Mouse (Mus musculus) midbrain, embryonic 10.5 days (tissue): ENCODE measurements around the gene Ociad1. TPM values are rescaled to one million over a fixed set of nuclear protein-coding genes. Genes with fewer than 3 reads are reported as not detected.
"Not testable (repeated sequence)": the region's sequence is repeated elsewhere in the genome, so short reads cannot be mapped to it uniquely, and the experiment has no call there.

Experiments
- DNase-seq: peaks from one replicate; pipeline ENCODE4 v3.0.0-alpha.2; 2017; ENCODE audit warnings: low spot score
- H3K27ac ChIP-seq: fragments of 300-500 bp; sonication (generic); replicated peaks from 2 replicates; pipeline ENCODE4 v1.5.1; 2016; ENCODE audit warnings: mild to moderate bottlenecking
- H3K27me3 ChIP-seq: fragments of 300-500 bp; sonication (generic); 2 replicates; pipeline ENCODE4 v1.6.1; 2016; ENCODE audit warnings: low read depth, mild to moderate bottlenecking; ENCODE audit not compliant: poor library complexity, severe bottlenecking
- H3K36me3 ChIP-seq: fragments of 300-500 bp; sonication (generic); 2 replicates; pipeline ENCODE4 v1.6.1; 2016; ENCODE audit warnings: mild to moderate bottlenecking, moderate library complexity
- H3K4me1 ChIP-seq: fragments of 300-500 bp; sonication (generic); 2 replicates; pipeline ENCODE4 v1.6.1; 2016
- H3K4me3 ChIP-seq: fragments of 300-500 bp; sonication (generic); 2 replicates; pipeline ENCODE4 v1.5.1; 2016; ENCODE audit warnings: mild to moderate bottlenecking, moderate library complexity
- H3K9me3 ChIP-seq: fragments of 300-500 bp; sonication (generic); replicated peaks from 2 replicates; pipeline ENCODE4 v1.6.1; 2016; ENCODE audit warnings: mild to moderate bottlenecking
- WGBS: fragments of 180-500 bp; shearing (Covaris S2); methylation state at CpG from one replicate; pipeline ENCODE4 v1.1.7; 2016; 5-methylcytosine and 5-hydroxymethylcytosine counted together
- polyA plus RNA-seq: library from polyadenylated mRNA; unstranded; fragments of >200 nt; fragmentation: Nextera tagmentation; extraction: Ambion mirVana; gene quantifications from 2 replicates; pipeline ENCODE4 v1.2.1, GENCODE M21; 2016

Gene Ociad1
- polyA plus RNA-seq, 1 experiment from 2014 or later = 164 TPM

DNA sequence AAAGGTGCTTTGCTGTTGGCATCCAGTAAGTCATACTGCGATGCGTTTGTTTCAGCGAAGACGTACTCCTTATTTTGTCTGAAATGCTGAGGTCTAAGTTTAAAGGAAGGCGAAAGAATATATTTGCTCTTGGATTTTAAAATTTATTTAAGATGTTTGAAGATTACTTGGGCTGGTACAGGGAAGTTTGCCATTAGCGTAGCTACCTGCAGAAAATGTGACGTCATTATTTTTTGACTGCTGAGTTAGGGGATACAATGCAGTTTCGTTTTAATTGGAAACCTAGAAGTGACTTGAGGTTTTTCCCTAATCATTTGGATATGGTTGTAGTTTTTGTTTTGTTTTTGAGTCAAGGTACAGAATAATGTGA, 859 bp downstream of the Ociad1 start:
- peaks cover 41% of the 10 kb centered on the region for H3K36me3 ChIP-seq
- no peaks in the 10 kb centered on the region for H3K9me3 ChIP-seq
- peak overlapping the region; percentile 97 for H3K27ac ChIP-seq
- WGBS = 21% methylated on average over 8 of the region's 8 CpGs
- H3K4me3 ChIP-seq = peak overlapping the region; percentile 94
- peaks cover 15% of the 10 kb centered on the region for H3K4me1 ChIP-seq
- no peak for DNase-seq
- H3K27me3 ChIP-seq = no peaks in the 10 kb centered on the region

DNA sequence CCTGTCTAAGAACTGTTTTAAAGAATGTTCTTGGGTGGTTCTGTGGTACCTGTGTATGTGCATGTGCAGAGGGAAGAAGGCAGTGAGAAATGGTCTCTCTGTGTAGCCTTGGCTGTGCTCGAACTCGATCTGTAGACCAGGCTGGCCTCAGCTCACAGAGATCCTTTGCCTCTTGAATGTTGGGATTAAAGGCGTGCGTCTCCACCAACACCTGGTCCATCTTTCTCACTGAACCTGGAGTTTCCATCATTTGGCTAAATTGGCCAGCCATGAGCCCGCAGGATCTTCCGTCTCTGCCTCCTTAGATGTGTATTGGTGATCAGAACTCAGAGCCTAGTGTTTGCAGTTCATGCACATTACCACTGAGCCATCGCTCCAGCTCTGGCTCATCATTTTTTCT, 2.4 kb downstream of the Ociad1 start:
- no peaks in the 10 kb centered on the region for H3K27me3 ChIP-seq
- H3K4me3 ChIP-seq = no peak overlapping the region
- H3K9me3 ChIP-seq = no peaks in the 10 kb centered on the region
- DNase-seq = no peak
- H3K4me1 ChIP-seq = peaks cover 15% of the 10 kb centered on the region
- H3K27ac ChIP-seq = no peak overlapping the region
- peaks cover 53% of the 10 kb centered on the region for H3K36me3 ChIP-seq
- WGBS = 97% methylated on average over 7 of the region's 7 CpGs

DNA sequence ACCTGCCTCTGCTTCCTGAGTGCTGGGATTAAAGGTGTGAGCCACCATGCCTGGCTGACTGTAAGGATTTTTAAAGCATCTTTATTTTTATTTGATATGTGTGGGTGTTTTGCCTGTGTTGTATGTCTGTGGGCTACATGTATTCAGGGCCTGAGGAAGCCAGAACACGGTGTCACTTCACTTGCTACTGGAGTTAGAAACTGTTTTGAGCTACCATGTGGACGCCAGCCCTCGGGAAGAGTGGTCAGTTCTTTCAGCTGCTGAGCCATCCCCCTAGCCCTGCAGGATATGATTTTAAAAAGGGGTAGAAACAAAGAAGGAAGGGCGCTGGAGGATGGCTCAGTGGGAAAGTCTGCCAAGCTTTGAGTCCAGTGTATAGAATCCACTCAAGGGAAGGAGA, 3.3 kb downstream of the Ociad1 start:
- H3K4me1 ChIP-seq = peaks cover 15% of the 10 kb centered on the region
- no peak overlapping the region for H3K27ac ChIP-seq
- no peaks in the 10 kb centered on the region for H3K27me3 ChIP-seq
- no peaks in the 10 kb centered on the region for H3K9me3 ChIP-seq
- DNase-seq = no peak
- 93% methylated on average over 4 of the region's 4 CpGs for WGBS
- H3K36me3 ChIP-seq = peaks cover 62% of the 10 kb centered on the region
- no peak overlapping the region for H3K4me3 ChIP-seq

DNA sequence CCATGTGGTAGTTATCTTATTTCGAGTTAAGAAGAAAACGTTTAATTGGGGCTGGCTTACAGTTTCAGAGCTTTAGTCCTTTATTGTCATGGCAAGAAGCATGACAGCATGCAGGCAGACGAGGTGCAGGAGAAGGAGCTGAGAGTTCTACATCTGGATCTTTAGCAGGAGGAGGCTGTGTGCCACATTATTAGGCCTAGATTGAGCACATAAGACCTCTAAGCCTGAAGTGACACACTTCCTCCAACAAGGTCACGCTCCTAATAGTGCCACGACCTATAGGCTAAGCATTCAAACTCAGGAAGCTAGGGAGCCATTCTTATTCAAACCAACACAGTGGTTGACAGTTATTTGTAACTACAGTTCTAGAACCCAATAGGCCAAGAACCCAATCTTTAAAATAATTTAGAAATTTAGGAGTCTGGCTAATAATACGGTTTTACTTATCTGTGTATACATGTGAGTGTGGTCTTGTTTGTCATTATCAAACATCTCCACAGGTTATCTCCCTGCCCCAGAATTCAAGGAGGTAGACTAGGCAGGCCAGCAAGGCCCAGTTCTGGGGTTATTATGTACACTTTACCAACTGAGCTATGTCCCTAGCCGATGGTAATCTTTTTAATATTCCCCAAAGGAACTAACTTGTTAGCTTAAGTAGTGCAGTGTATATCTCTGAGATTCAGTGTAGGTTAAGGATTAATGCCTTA, 9.2 kb downstream of the Ociad1 start:
- Histone ChIP-seq H3K4me1 (no peaks in the 10 kb centered on the region), H3K27ac (no peak overlapping the region), H3K9me3 (no peaks in the 10 kb centered on the region), H3K27me3 (no peaks in the 10 kb centered on the region), H3K36me3 (peaks cover 97% of the 10 kb centered on the region), H3K4me3 (no peak overlapping the region)
- DNase-seq = no peak
- 90% methylated on average over 7 of the region's 7 CpGs for WGBS

DNA sequence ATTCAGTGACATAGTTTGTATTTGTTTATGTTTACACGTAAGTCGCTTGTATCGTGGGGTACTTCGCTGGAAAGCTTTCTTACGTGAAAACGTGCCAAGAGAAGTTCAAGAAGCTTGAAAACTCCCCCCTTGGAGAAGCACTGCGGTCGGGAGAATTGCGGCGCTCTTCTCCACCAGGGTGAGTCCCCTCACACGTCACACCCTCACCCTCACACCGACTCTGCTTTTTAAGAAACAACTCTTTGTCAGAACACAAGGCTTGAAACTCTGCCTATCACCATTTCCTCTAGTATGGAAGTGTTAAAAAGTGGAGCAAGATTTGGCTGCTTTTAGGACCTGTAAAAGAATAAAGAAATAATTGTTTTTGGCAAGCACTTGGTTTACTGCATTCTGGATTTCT, 11.9 kb downstream of the Ociad1 start:
- Histone ChIP-seq H3K27ac (no peak overlapping the region), H3K4me3 (no peak overlapping the region), H3K4me1 (no peaks in the 10 kb centered on the region), H3K9me3 (no peaks in the 10 kb centered on the region), H3K36me3 (peaks cover 100% of the 10 kb centered on the region), H3K27me3 (no peaks in the 10 kb centered on the region)
- no peak for DNase-seq
- 90% methylated on average over 12 of the region's 12 CpGs for WGBS

DNA sequence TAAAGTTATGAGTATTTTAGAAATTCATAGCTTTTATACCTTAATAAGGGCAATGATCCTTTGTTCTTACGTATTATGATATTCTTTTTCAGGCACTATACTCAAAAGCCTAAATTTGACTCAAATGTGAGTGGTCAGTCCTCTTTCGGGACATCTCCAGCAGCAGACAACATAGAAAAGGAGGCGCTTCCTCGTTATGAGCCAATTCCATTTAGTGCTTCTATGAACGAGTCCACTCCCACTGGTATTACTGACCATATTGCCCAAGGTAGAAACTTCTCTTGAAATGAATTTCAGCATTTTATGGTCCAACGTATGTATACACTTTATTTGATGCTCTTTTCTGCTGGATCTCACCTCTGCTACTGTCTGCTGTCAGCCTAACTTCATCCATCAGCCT, 13.9 kb downstream of the Ociad1 start:
- DNase-seq = no peak
- no peaks in the 10 kb centered on the region for H3K4me1 ChIP-seq
- H3K27me3 ChIP-seq = no peaks in the 10 kb centered on the region
- H3K36me3 ChIP-seq = peaks cover 100% of the 10 kb centered on the region
- no peak overlapping the region for H3K27ac ChIP-seq
- 97% methylated on average over 6 of the region's 6 CpGs for WGBS
- H3K4me3 ChIP-seq = no peak overlapping the region
- H3K9me3 ChIP-seq = no peaks in the 10 kb centered on the region

DNA sequence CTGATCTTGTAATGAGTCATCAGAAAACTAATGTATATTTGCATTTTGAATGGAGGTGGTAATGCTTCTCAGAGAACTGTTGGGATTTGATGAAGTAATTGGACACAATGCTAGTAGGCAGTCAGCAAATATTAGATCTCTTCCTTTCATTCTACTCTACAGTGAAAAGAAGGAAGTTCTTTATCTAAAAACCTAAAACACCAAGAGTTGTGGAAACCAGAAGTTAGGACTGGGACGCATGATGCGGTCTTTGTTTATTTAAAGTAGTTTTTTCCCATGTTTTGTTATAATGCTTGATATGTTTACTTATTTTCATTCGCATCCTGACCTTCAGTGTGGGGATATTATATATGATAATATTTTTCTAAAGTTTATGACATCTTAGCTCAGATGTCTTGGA, 14.7 kb downstream of the Ociad1 start:
- H3K27me3 ChIP-seq = no peaks in the 10 kb centered on the region
- 99% methylated on average over 3 of the region's 3 CpGs for WGBS
- no peaks in the 10 kb centered on the region for H3K9me3 ChIP-seq
- no peak for DNase-seq
- no peak overlapping the region for H3K27ac ChIP-seq
- H3K4me3 ChIP-seq = no peak overlapping the region
- peaks cover 99% of the 10 kb centered on the region for H3K36me3 ChIP-seq
- H3K4me1 ChIP-seq = no peaks in the 10 kb centered on the region

DNA sequence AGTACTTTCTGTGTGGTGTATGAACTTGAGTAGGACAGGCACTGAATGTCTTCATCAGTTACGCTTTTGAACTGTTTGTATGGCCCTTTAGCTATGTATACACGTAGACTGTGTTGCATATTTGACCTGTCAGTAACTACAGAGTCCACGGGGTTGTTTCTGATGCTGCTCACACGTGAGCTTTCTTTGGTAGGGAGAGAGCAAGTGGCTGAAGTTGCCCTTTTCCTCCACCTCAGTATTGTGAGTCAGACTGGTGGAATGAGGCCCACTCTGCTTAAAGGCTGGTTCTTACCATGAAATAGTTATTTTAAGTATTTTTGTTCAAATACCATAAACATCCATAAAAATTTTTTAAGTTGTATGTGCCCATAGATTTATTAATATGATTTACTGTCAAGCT, 16.9 kb downstream of the Ociad1 start:
- Histone ChIP-seq H3K9me3 (no peaks in the 10 kb centered on the region), H3K4me1 (no peaks in the 10 kb centered on the region), H3K36me3 (peaks cover 98% of the 10 kb centered on the region), H3K4me3 (no peak overlapping the region), H3K27me3 (no peaks in the 10 kb centered on the region), H3K27ac (no peak overlapping the region)
- WGBS = 88% methylated on average over 4 of the region's 4 CpGs
- DNase-seq = no peak

DNA sequence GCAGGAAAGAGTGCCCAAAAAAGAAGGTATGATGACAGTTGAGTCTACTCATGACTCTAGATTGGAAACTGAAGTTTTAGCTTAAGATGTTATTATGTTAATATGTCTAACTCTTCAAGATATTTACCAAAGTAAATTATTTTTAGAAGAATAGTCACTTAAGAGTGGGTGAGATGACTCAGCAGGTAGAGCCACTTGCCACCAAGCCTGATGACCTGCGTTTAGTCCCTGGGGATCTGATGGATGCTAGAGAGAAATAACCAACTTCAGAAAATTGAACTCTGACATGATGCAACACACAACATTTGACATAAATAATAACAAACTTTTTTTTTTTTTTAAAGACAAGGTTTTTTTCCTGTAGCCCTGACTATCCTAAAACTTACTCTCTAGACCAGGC, 17.8 kb downstream of the Ociad1 start:
- no peak for DNase-seq
- Histone ChIP-seq H3K9me3 (no peaks in the 10 kb centered on the region), H3K36me3 (peaks cover 98% of the 10 kb centered on the region), H3K4me3 (no peak overlapping the region), H3K27me3 (no peaks in the 10 kb centered on the region), H3K4me1 (no peaks in the 10 kb centered on the region), H3K27ac (no peak overlapping the region)
- 96% methylated on average over 1 of the region's 1 CpGs for WGBS

DNA sequence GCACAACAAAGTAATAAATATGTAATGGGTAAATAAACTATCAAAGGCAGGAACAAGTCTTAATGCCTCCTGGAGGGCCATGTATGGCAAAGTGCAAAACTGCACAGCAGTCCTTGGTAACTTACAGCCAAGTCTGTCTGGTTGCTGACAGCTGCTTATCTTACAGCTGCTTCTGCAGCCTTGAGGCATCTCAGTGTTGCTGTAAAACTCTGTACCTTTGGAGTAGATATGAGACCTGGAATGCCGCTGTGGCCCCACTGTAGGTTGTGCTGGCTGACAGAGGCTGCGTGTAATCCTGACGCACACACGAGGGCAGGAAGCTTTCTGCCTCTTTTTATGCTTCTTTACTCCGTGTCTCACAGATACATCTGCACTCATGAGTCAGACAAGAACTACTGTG, 18.9 kb downstream of the Ociad1 start:
- peaks cover 98% of the 10 kb centered on the region for H3K36me3 ChIP-seq
- H3K4me3 ChIP-seq = no peak overlapping the region
- H3K27me3 ChIP-seq = no peaks in the 10 kb centered on the region
- no peak overlapping the region for H3K27ac ChIP-seq
- no peaks in the 10 kb centered on the region for H3K9me3 ChIP-seq
- DNase-seq = no peak
- no peaks in the 10 kb centered on the region for H3K4me1 ChIP-seq
- 94% methylated on average over 5 of the region's 5 CpGs for WGBS

DNA sequence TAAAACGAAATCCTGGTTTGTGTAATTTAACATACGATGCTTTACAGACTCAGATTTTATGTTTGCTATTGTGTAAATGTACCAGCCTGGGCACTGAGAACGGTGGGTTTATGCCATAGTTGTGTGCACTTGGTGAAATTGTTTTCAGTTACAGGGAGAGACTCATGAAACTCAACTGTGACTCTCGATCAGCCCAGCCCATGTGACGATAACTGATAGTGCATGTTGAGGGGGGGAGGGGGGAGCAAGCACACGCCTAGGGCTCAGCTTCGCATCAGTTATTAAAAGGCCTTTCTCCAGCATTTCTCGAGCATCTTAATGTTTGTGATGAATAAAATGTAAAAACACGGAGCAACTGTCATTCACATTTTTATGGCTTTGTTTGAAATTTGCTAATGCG, 21.0 kb downstream of the Ociad1 start:
- no peaks in the 10 kb centered on the region for H3K4me1 ChIP-seq
- H3K36me3 ChIP-seq = peaks cover 89% of the 10 kb centered on the region
- DNase-seq = no peak
- no peak overlapping the region for H3K27ac ChIP-seq
- no peak overlapping the region for H3K4me3 ChIP-seq
- WGBS = 94% methylated on average over 10 of the region's 10 CpGs
- no peaks in the 10 kb centered on the region for H3K9me3 ChIP-seq
- no peaks in the 10 kb centered on the region for H3K27me3 ChIP-seq

DNA sequence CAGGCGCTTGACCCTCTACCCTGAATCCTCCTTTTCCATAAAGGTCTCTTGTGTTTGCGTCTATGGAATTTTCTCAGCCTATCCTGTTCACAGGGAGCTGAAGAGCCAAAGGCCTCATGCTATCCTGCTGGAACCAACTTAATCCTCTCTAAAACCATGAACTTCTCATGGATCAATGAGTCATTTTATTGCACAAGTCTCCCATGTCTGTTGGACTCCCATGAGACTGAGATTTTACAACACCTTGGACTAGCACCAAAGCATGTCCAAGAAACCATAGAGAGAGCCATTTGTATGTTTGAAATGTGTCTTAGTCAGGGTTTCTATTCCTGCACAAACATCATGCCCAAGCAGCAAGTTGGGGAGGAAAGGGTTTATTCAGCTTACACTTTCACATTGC, 22.1 kb downstream of the Ociad1 start:
- H3K4me1 ChIP-seq = no peaks in the 10 kb centered on the region
- no peak for DNase-seq
- no peaks in the 10 kb centered on the region for H3K27me3 ChIP-seq
- H3K36me3 ChIP-seq = peaks cover 83% of the 10 kb centered on the region
- WGBS = 95% methylated on average over 2 of the region's 2 CpGs
- H3K27ac ChIP-seq = no peak overlapping the region
- no peaks in the 10 kb centered on the region for H3K9me3 ChIP-seq
- no peak overlapping the region for H3K4me3 ChIP-seq

DNA sequence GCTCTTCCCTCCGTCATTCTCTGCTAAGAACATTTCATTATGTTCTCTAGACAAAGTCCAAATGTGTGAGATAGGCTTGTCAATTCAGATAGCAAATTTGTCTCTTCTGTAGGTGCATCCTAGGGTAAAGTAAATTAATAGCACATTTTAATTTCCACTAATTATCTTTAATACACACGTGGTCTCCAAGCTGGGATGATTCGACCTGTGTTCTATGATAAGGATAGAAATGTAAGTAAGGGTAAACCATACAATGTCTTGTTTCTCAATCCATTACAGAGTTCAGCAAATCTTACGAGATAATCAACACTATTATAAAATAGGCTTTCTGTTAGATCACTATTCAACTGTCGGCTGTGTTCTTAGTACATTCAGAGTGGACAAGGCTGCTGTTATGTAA, 26.7 kb downstream of the Ociad1 start:
- 94% methylated on average over 5 of the region's 5 CpGs for WGBS
- Histone ChIP-seq H3K27ac (no peak overlapping the region), H3K27me3 (no peaks in the 10 kb centered on the region), H3K4me3 (no peak overlapping the region), H3K36me3 (peaks cover 44% of the 10 kb centered on the region), H3K9me3 (no peaks in the 10 kb centered on the region), H3K4me1 (no peaks in the 10 kb centered on the region)
- no peak for DNase-seq

DNA sequence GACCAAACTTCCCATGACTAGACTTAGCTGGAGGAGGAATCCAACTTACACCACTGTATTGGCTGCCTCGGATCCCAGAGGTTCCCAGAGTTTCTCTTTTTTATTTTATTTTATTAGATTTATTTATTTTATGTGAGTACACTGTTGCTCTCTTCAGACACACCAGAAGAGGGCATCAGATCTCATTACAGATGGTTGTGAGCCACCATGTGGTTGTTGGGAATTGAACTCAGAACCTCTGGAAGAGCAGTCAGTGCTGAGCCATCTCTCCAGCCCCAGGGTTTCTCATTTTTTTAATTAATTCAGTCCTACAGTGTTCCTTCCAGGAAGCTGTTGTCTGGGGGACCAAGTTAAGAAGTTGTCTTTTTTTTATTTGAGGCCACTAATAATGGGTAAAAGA, 30.1 kb downstream of the Ociad1 start:
- not testable (repeated sequence) for DNase-seq, H3K27ac ChIP-seq, H3K4me3 ChIP-seq, H3K9me3 ChIP-seq, H3K27me3 ChIP-seq, H3K4me1 ChIP-seq
- WGBS = 91% methylated on average over 1 of the region's 1 CpGs
- peaks cover 13% of the 10 kb centered on the region for H3K36me3 ChIP-seq
